Mouse (Mus musculus) left cerebral cortex, adult 8-10 months (tissue): Measurements from ENCODE around the gene Fignl1. TPM values are rescaled to one million over a fixed set of nuclear protein-coding genes. Genes with fewer than 3 reads are reported as not detected.

Source experiments
- DNase-seq, 2 experiments: peaks; one replicate each; pipeline ENCODE4 v3.0.0; 2022; ENCODE audit warnings: low spot score in 2 of 2
- total RNA-seq, 4 experiments: library from RNA; stranded (reverse); gene quantifications; 2 replicates each; pipeline ENCODE4 v1.2.4; 2022

The Fignl1 gene
- total RNA-seq, 4 experiments from 2014 or later = 0.67 to 0.89 (median 0.85) TPM

DNA sequence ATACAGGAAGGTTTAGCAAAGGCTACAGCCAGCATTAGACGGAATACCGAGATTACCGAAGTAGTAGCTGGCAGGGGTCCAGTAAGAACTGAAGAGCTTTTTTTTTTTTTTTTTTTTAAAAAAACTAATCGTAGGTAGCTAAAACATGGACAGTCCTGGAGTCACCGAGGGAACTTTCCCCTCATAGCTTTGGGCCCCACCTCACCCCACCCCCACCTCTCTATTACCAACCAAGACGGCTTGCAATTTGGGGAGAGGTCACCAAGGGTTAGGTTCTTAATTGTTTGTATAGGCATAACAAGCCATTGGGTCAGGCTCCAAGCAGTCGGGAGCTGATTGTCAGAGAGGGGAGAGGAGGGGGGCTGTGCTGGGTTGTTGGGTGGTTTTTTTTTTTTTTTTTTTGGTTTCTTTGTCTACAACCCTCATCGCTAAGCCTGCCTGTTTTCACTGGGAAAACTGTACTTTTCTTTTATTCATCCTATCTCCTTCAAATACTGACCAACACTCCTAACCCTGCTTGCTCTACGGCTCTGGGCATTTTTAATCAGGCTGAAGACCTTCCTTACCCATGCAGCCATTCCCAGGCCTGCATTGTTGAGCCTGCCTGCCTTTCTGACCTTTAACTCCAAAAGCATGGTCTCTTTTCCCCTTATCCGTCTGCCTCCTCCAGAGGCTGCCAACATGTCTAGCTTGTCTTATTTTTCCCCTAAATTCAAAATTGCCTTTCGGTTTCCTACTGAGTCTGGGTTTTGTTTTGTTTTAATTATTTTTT, 828 bp upstream of the Fignl1 start:
- no peak for DNase-seq

DNA sequence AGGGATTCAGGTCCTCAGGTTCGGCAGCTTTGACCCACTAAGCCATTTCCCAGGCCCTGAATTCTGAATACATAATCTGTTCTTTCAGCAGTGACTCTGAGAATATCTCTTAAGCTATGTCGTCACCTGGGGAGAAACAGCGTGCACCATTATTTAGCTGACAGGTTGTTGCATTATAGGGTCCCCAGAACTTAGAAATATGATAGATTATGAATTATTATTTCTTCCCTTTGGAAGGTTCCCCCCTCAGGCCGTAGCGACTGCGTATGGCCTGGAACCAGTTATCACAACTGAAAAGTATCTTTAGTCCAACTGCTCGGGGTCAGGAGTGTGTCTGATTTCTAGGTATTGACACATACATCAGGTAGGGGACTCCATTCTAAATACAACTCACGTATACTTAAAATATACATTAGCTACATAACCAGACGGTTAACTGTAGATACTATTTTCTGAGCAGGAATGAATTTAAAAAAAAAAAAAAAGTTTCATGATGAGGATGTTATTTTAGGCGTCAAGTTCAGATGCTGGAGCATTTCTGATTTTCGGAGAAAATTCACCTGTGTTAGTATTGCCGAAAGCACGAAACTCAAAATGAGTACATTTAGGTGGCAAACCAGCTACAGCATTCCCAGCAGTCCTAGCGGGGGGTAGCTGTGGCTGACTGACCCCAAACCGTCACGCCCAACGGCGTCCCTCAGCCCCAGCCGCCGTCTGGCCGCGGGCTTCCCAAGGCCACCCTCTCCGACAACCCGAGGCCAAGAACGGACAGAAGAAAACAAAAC, 535 bp downstream of the Fignl1 start:
- DNase-seq = no peak

DNA sequence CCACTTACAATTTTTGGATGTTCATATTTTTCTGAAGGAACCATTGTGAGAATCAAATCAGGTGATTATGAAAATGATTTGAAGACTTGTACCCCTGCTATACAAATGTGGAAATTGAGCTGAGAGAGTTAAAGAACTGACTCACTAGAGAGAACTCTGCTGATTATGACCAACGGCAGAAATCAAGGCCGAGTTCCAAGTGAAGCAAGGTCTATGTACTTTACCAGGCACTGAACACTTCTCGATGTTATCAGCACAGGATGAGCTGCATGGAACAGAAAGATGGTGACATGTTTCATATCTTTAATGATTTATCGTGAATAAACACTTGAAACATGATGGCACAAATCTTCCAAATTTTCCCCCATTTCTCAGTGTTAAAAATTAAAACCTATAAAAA, 2.8 kb downstream of the Fignl1 start:
- DNase-seq = no peak

DNA sequence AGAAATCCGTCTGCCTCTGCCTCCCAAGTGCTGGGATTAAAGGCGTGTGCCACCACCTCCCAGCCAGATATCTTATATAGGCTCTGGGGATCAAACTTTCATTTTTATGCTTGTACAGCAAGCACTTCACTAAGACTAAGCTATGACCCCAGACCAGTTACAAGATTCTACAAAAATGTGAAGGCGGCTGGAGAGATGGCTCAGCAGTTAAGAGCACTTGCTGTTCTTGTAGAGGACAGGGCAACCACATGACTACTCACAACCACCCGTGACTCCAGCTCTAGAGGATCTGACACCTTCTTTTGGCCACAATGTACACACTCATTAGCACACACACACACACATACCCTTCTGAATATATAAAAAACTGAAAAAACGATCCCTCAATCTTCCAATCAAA, 4.3 kb downstream of the Fignl1 start:
- DNase-seq = no peak

DNA sequence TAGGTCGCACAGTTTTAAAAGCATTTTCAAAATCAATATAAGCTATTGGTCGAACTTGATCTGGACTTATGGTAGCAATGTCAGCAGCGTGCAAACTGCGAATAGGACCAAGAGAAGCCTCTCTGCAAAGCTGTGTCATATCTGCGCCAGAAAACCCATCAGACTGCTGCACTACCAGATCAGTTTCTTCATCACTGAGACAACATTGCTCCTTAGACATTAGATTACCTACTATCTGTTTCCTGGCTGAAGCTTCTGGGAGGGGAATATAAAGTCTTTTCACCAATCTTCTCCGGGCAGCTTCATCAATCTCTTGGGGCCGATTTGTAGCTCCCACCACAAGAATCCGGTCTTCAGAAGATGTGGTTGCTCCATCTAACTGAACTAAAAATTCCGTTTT, 7.7 kb downstream of the Fignl1 start:
- DNase-seq = no peak

DNA sequence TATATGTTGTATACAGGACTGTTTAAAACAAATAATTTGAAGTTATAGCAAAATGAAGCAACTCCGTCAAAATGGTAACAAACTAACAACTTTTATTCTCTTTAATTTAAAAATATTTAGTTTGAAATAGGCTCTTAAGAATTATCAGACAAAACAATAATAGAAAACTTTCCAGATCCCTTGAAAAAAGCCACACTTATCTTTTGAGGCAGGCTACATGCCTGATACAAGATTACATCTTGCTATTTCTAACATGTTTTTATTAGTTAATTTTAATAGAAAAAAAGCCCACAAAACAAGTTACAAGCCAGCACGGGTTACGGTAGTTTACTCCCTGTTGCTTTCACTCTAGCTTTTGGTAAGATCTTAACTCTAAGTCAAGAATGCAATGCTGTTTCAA, 8.5 kb downstream of the Fignl1 start:
- DNase-seq = no peak

DNA sequence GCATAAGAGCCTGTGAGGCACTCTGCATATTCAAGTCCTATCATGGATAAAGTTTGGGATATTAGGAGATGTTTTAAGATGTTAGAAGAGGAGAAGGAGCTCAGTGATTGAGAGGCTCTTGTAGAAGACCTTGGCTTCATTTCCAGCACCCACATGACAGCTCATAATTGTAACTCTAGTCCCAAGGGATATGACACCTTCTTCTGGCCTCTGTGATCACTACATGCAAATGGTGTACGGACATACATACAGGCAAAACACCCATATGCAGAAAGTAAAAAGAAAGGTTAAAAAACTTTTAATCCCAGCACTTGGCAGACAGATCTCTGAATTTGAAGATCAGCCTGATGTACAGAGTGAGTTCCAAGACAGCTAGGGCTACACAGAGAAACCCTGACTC, 10.1 kb downstream of the Fignl1 start:
- DNase-seq = no peak

DNA sequence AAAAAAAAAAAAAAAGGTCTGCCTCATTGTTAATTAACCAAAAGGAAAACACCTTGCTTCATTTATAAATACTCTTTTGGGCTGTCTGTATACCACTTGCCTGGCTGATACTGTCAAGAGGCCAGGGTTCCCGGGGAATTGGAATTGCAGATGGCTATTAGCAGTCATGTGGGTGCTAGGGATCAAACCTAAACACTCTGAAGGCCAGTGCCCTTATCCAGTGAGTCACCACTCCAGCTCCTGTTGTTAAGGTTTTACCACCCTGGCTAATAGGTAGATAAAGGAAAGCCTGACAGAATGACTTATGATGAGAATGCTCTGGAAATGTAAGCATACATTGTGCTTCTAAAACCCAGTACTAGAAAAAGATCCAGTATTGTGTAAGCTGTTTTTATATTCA, 14.1 kb downstream of the Fignl1 start:
- no peak for DNase-seq

DNA sequence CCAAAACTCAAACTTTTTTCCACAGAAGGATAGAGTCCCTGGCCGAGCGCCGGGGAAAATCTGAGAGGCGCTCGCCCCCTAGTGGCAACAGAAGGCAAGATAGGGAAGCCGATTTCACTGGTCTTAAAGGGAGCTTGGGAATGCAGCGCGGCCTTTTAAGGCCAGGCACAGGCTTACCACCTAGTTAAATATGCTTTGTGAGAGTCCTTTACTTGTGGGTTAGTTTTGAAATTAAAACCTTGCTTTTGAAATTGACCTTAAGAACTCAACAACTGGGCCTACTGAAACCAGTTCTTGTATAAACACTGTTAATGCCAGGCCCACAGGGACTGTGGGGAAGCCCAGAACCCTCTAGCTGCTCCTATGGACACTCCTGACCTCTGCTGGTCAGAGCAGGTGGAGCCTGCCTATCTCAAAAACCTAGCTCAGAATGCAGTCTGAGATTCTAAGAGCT, 20.2 kb downstream of the Fignl1 start:
- peak; percentile 23 to 46 for DNase-seq

DNA sequence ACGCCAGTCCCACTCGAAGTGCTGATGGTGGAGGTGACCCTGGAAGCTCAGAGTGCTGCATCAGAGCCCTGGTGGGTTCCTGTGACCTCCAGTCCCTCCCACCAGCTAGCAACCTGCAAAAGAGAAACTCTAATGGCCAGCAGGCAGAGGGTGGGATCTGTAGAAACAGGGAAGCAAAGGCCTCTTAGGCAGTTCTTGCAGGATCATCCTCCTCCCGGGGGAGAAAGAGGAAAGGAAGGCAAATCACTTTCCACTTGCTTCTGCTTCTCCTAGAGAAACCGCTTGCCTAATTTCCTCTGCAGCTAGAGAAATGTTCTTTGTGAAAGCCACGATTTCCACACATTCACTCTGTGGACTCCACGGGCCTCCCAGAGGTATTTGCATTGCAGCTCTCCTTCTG, 23.3 kb downstream of the Fignl1 start:
- DNase-seq = no peak

DNA sequence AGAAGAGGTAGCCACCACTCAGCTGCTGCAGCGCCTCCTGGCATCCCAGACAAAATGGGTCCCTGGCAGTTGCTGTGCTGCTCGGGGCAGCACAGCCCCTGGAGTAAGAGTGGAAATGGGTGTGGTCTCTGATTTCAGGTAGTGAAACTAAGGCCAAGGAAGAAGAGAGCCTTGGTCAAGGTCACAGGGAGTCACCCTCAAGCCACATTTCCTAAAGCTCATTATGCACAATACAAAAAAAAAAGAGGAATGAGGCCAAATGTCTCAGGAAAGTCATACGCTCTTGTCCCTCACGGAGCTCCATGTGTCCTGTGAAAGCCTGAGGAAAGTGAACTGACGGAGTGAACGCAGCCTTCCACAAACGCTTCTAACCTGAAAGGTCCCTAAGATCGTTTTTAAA, 27.0 kb downstream of the Fignl1 start:
- DNase-seq = no peak

DNA sequence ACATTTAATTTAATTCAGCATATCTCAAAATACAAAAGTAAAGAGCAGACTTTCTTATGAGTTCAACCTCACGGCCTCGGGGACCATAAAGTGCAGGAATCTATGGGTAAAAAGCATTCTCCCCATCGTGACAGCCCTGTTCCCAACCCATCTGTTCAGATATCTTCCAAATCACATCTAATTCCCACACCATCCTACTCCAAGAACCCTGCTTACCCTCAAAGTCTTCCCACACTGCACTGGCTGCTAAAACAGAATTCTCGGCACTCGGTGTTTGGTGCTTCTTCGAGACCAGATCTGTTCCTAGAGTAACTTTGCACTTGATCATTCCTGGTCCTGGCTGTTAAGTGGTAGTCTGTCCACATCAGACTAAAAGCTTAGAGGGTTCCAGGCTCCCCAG, 30.4 kb downstream of the Fignl1 start:
- DNase-seq = no peak

DNA sequence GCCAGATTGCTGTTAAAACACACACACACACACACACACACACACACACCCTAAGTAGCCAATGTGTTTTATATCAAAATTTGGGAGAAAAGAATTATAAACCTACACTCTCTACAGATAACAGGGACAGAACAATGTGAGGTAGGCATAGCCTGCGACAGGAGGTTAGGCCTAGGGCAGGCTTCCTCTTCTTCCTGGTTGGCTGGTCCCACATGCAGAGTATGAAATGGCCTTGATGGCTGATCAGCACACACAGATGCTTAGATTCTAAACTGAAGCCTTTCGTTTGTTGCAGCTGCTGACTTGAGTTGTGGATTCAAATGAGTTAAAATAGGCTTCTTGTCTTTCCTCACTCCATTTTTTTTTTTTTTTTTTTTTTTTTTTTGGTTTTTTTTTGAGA, 31.0 kb downstream of the Fignl1 start:
- DNase-seq = no peak

DNA sequence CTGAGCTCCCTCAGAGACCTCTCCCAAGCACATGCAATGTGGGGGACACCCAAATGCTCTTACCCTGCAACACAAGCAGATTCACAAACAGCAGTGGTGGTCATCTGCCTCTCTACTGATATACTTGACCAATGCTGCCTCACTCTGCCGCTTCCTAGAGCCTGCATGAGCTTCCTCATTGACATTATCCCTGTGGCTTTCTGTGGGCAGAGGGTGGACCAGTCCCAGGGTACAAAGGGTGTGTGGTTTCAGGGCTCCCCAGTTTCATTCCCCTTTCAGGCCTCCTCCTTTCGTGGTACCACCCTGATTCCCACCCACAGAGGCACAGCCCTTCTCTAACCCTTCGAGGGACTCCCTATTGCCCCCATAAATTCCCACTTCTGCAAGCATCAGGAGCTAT, 31.5 kb downstream of the Fignl1 start:
- no peak for DNase-seq

DNA sequence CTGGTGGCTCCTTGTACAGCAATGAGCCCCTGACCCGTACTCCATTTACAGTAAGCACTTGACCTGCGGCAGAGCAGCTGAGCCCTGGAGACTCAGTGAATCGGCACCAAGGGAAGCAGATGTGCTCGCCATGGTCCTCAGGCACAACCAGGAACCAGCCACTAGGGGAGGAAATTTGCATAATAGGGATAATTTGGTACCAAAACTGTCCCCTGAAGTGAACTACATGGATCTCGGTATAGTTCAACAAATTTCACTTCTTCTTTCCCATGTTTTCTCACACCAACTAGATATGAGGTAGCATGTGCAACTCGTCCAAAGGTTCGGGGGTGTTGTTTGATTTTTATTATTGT, 32.0 kb downstream of the Fignl1 start:
- no peak for DNase-seq

DNA sequence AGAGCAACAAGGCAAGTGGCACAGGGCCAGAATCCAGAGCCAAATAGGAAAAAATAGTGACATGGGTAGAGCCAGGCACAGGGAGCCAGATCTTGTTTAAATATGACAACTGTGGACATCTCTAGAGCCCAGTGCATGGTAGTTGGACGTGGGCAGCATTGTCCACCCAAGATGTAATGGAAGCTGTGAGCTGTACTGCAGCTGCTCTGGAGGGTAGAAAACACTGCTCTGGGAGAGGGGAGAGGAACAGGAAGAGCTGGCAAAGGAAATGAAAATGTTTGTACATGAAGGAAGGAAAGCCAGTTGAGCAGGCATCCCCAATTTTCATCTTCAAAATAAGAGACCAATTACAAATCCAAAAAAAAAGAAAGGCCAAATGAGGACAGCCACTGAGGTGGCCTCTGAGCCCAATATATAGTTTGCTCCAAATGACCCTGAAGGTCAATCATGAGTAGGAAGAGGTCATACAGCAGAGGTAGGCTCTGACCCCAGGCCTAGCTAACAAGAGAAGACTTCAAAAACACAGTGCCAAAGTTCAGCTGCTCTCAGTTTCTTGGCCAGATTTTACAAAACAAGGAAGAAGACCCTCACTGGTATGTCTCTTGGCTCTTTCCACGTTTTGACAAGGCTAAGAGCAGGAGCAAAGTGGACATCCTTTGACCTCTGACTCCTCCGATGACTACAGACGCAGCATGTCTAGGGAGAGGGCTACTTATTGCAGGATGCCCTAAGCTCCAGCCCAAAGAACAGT, 32.5 kb downstream of the Fignl1 start:
- DNase-seq = no peak

DNA sequence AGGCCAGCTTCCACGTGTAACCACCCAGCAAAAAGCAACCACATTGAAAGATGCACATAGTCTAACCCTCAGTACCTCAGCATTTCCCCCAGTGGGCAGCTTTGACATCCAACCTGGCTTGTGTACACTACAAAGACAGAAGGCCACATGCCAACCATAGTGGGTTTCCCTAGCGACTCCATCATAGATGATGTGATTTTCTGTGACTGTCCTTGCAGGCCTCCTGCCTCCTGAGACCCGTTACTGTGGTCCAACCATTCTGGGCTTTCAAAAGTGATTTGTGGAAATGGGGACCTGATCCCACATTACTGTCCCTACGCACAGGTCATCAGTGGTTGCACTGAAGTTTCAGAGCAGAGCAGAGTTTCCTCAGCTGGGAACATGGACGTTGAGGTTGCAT, 33.9 kb downstream of the Fignl1 start:
- no peak for DNase-seq

DNA sequence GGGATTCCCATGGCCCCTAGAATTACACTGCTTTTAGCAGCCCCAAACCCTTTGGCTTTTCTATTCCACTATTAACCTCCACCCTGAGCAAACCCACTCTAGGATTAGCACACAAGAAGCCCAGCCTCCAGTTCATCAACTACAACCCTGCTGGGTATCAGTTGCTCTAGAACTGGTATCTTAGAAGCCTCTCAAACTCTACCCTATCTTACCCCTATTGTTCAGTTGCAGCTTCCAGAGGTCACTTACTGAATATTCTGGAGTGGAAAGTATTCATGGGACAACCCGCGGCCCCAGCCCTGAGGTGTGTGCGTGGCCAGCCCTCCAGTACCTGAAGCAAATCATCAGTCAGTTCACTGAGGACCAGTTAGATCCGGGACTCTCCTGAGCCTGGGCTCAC, 34.4 kb downstream of the Fignl1 start:
- no peak for DNase-seq

DNA sequence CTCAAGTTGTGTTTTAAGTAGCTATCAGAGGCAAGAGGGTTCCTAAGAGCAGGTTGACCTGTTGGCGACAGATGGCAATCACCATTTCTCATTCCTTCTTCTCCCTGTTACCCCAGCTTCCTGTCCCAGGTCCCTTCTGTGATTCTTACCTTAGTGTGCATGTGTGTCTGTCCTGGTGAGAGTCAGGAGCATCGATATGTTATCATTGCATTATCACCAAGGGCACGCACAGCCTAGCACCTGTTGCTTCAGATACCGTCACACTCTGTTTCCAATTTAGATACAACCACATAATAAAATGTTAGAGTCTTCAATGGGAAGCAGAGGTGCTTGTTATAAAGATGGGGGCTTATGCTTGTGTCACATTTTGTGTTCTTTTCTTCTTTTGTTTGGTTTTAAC, 36.6 kb downstream of the Fignl1 start:
- no peak for DNase-seq

DNA sequence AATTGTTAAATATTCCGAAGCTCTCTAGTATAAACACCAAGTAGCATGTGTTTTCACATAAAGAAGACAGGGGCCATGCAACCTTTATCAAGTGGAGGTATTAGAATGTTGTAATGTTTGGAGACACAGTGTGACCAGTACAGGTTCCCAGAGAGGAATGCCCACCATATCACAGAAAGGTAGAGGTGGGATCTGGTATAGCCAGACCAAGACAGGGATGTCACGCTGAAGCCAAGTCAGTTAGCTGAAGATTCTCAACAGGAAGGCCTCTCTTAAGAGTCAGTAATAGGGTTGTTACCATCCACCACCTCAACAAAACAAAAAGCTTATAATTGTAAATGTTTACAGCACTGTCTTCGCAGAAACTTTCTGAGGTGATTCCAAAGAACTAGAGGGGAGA, 38.1 kb downstream of the Fignl1 start:
- DNase-seq = no peak

DNA sequence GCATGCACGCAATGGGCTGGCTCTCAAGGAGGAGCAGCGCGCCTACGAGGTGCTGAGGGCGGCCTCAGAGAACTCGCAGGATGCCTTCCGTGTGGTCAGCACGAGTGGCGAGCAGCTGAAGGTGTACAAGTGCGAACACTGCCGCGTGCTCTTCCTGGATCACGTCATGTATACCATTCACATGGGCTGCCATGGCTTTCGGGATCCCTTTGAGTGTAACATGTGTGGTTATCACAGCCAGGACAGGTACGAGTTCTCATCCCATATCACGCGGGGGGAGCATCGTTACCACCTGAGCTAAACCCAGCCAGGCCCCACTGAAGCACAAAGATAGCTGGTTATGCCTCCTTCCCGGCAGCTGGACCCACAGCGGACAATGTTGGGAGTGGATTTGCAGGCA, 39.5 kb downstream of the Fignl1 start:
- no peak for DNase-seq

DNA sequence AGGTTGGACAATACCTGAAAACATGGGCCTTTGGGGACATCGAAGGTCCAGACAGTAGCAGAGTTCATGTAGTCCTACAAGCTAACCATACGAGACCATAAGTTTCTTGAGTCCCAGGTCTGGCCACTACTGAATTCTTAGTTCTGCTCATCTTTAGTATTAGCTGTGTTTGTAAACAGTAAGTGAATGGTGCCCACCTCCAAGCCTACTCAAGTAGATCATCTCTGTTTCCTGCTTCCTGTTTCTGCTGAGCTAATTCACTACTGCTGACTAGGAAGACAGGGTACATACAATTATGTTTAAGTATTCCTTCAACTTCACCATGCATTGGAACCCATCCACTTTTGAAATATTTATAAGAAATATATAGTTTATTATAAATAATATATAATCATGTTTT, 40.7 kb downstream of the Fignl1 start:
- DNase-seq = no peak
